Mouse (Mus musculus): ENCODE measurements around the gene Cd5. TPM values are rescaled to one million over a fixed set of nuclear protein-coding genes. Genes with fewer than 3 reads are reported as not detected.

Gene Cd5
- polyA plus RNA-seq, 1 experiment from 2014 or later: 3.0 TPM

GRCm38 (mm10) chr19:10707087-10707875, 31.5 kb downstream of the Cd5 start:
- no peaks in the 10 kb centered on the region for H3K9me3 ChIP-seq (replicated peaks; ENCODE audit: control insufficient read depth, low read length)
- peaks cover 17% of the 10 kb centered on the region for H3K36me3 ChIP-seq (ENCODE audit: control insufficient read depth, insufficient read depth)
- WGBS: 68% methylated on average over 13 of the region's 13 CpGs
- peaks cover 35% of the 10 kb centered on the region for H3K4me1 ChIP-seq (ENCODE audit: control insufficient read depth, insufficient read depth, low read length)
- no peak overlapping the region for H3K27ac ChIP-seq (ENCODE audit: low read length)
- ATAC-seq (replicated peaks; ENCODE audit: extremely low read depth, insufficient read depth, low FRiP score): no peak
- no peak overlapping the region for H3K4me2 ChIP-seq (ENCODE audit: low read depth, low read length)
- no peak overlapping the region for H3K4me3 ChIP-seq (ENCODE audit: low read length)
- no peaks in the 10 kb centered on the region for H3K27me3 ChIP-seq (ENCODE audit: control insufficient read depth, insufficient read depth, low read length)
- no peak overlapping the region for H3K9ac ChIP-seq (ENCODE audit: low read length)

GRCm38 (mm10) chr19:10703470-10703869, 35.3 kb downstream of the Cd5 start:
- Histone ChIP-seq H3K27ac (ENCODE audit: low read length) (no peak overlapping the region), H3K9me3 (replicated peaks; ENCODE audit: control insufficient read depth, low read length) (no peaks in the 10 kb centered on the region), H3K4me2 (ENCODE audit: low read depth, low read length) (no peak overlapping the region), H3K4me3 (ENCODE audit: low read length) (no peak overlapping the region), H3K4me1 (ENCODE audit: control insufficient read depth, insufficient read depth, low read length) (peaks cover 42% of the 10 kb centered on the region), H3K36me3 (ENCODE audit: control insufficient read depth, insufficient read depth) (no peaks in the 10 kb centered on the region; the same call in 1 of the 2 replicates), H3K27me3 (ENCODE audit: control insufficient read depth, insufficient read depth, low read length) (no peaks in the 10 kb centered on the region), H3K9ac (ENCODE audit: low read length) (no peak overlapping the region)
- ATAC-seq (replicated peaks; ENCODE audit: extremely low read depth, insufficient read depth, low FRiP score): no peak
- WGBS: 80% methylated on average over 8 of the region's 8 CpGs

- 82% methylated on average over 8 of the region's 8 CpGs for WGBS
- H3K27ac ChIP-seq (ENCODE audit: low read length): no peak overlapping the region
- no peak overlapping the region for H3K9ac ChIP-seq (ENCODE audit: low read length)
- no peaks in the 10 kb centered on the region for H3K36me3 ChIP-seq (ENCODE audit: control insufficient read depth, insufficient read depth)
- no peak for ATAC-seq (replicated peaks; ENCODE audit: extremely low read depth, insufficient read depth, low FRiP score)
- no peak overlapping the region for H3K4me3 ChIP-seq (ENCODE audit: low read length)
- no peak overlapping the region for H3K4me2 ChIP-seq (ENCODE audit: low read depth, low read length)
- no peaks in the 10 kb centered on the region for H3K27me3 ChIP-seq (ENCODE audit: control insufficient read depth, insufficient read depth, low read length)
- no peaks in the 10 kb centered on the region for H3K9me3 ChIP-seq (replicated peaks; ENCODE audit: control insufficient read depth, low read length)
- peaks cover 55% of the 10 kb centered on the region for H3K4me1 ChIP-seq (ENCODE audit: control insufficient read depth, insufficient read depth, low read length)
Observed at GRCm38 (mm10) chr19:10702125-10702524, 36.7 kb downstream of the Cd5 start.

- WGBS: 68% methylated on average over 6 of the region's 6 CpGs
- Histone ChIP-seq H3K9ac (ENCODE audit: low read length) (no peak overlapping the region), H3K9me3 (replicated peaks; ENCODE audit: control insufficient read depth, low read length) (no peaks in the 10 kb centered on the region), H3K4me3 (ENCODE audit: low read length) (no peak overlapping the region), H3K27me3 (ENCODE audit: control insufficient read depth, insufficient read depth, low read length) (no peaks in the 10 kb centered on the region), H3K4me2 (ENCODE audit: low read depth, low read length) (no peak overlapping the region), H3K4me1 (ENCODE audit: control insufficient read depth, insufficient read depth, low read length) (peaks cover 54% of the 10 kb centered on the region), H3K27ac (ENCODE audit: low read length) (no peak overlapping the region), H3K36me3 (ENCODE audit: control insufficient read depth, insufficient read depth) (no peaks in the 10 kb centered on the region)
- no peak for ATAC-seq (replicated peaks; ENCODE audit: extremely low read depth, insufficient read depth, low FRiP score)
Observed at GRCm38 (mm10) chr19:10701013-10701726, 37.6 kb downstream of the Cd5 start.

- Histone ChIP-seq H3K9ac (ENCODE audit: low read length) (no peak overlapping the region), H3K4me1 (ENCODE audit: control insufficient read depth, insufficient read depth, low read length) (peaks cover 58% of the 10 kb centered on the region), H3K9me3 (replicated peaks; ENCODE audit: control insufficient read depth, low read length) (no peaks in the 10 kb centered on the region), H3K27ac (ENCODE audit: low read length) (no peak overlapping the region), H3K27me3 (ENCODE audit: control insufficient read depth, insufficient read depth, low read length) (no peaks in the 10 kb centered on the region), H3K36me3 (ENCODE audit: control insufficient read depth, insufficient read depth) (no peaks in the 10 kb centered on the region), H3K4me3 (ENCODE audit: low read length) (no peak overlapping the region), H3K4me2 (ENCODE audit: low read depth, low read length) (no peak overlapping the region)
- ATAC-seq (replicated peaks; ENCODE audit: extremely low read depth, insufficient read depth, low FRiP score): no peak
- 41% methylated on average over 9 of the region's 9 CpGs for WGBS
Observed at GRCm38 (mm10) chr19:10699851-10700250, 39.0 kb downstream of the Cd5 start.

- 66% methylated on average over 9 of the region's 9 CpGs for WGBS
- no peak overlapping the region for H3K4me2 ChIP-seq (ENCODE audit: low read depth, low read length)
- H3K27me3 ChIP-seq (ENCODE audit: control insufficient read depth, insufficient read depth, low read length): no peaks in the 10 kb centered on the region
- no peaks in the 10 kb centered on the region for H3K36me3 ChIP-seq (ENCODE audit: control insufficient read depth, insufficient read depth)
- H3K9me3 ChIP-seq (replicated peaks; ENCODE audit: control insufficient read depth, low read length): no peaks in the 10 kb centered on the region
- H3K27ac ChIP-seq (ENCODE audit: low read length): peak overlapping the region; percentile 24
- ATAC-seq (replicated peaks; ENCODE audit: extremely low read depth, insufficient read depth, low FRiP score): no peak
- H3K4me1 ChIP-seq (ENCODE audit: control insufficient read depth, insufficient read depth, low read length): peaks cover 58% of the 10 kb centered on the region
- no peak overlapping the region for H3K4me3 ChIP-seq (ENCODE audit: low read length)
- H3K9ac ChIP-seq (ENCODE audit: low read length): no peak overlapping the region
Observed at GRCm38 (mm10) chr19:10698131-10698991, 40.4 kb downstream of the Cd5 start.

GRCm38 (mm10) chr19:10695801-10696200, 43.0 kb downstream of the Cd5 start:
- WGBS: 52% methylated on average over 7 of the region's 7 CpGs
- no peaks in the 10 kb centered on the region for H3K27me3 ChIP-seq (ENCODE audit: control insufficient read depth, insufficient read depth, low read length)
- no peaks in the 10 kb centered on the region for H3K36me3 ChIP-seq (ENCODE audit: control insufficient read depth, insufficient read depth)
- H3K4me3 ChIP-seq (ENCODE audit: low read length): no peak overlapping the region
- H3K4me2 ChIP-seq (ENCODE audit: low read depth, low read length): peak overlapping the region; percentile 2; the same call in 1 of the 2 replicates
- peak overlapping the region; percentile 35; the same call in 1 of the 2 replicates for H3K27ac ChIP-seq (ENCODE audit: low read length)
- no peak for ATAC-seq (replicated peaks; ENCODE audit: extremely low read depth, insufficient read depth, low FRiP score)
- peaks cover 53% of the 10 kb centered on the region for H3K4me1 ChIP-seq (ENCODE audit: control insufficient read depth, insufficient read depth, low read length)
- 0 out of 2 replicates have a peak overlapping the region, but pooled peaks have one; percentile 20 for H3K9ac ChIP-seq (ENCODE audit: low read length)
- no peaks in the 10 kb centered on the region for H3K9me3 ChIP-seq (replicated peaks; ENCODE audit: control insufficient read depth, low read length)

GRCm38 (mm10) chr19:10693926-10694682, 44.7 kb downstream of the Cd5 start:
- ATAC-seq (replicated peaks; ENCODE audit: extremely low read depth, insufficient read depth, low FRiP score): no peak
- H3K4me1 ChIP-seq (ENCODE audit: control insufficient read depth, insufficient read depth, low read length): peaks cover 56% of the 10 kb centered on the region

More at GRCm38 (mm10) chr19:10693926-10694682, 44.7 kb downstream of the Cd5 start:
- Histone ChIP-seq H3K4me3 (ENCODE audit: low read length) (no peak overlapping the region), H3K36me3 (ENCODE audit: control insufficient read depth, insufficient read depth) (no peaks in the 10 kb centered on the region), H3K9me3 (replicated peaks; ENCODE audit: control insufficient read depth, low read length) (no peaks in the 10 kb centered on the region), H3K27me3 (ENCODE audit: control insufficient read depth, insufficient read depth, low read length) (no peaks in the 10 kb centered on the region), H3K27ac (ENCODE audit: low read length) (no peak overlapping the region), H3K9ac (ENCODE audit: low read length) (no peak overlapping the region), H3K4me2 (ENCODE audit: low read depth, low read length) (no peak overlapping the region)
- 78% methylated on average over 10 of the region's 10 CpGs for WGBS
